Mouse (Mus musculus): ENCODE measurements around the gene Dnah7c.
A peak's percentile ranks its signal among the peaks of the same experiment; 100 is the strongest.

Gene Dnah7c

GRCm38 (mm10) chr1:46853317-46854035 lies 428.1 kb downstream of the Dnah7c start:
- DNase-seq (ENCODE audit: low spot score in 2 of 2), result peak; percentile 97 to 98

- DNase-seq (ENCODE audit: low spot score in 2 of 2), result no peak
These were observed 428.9 kb downstream of the Dnah7c start for GRCm38 (mm10) chr1:46854036-46854900.

GRCm38 (mm10) chr1:46856498-46856897 lies 431.1 kb downstream of the Dnah7c start:
- no peak for DNase-seq (ENCODE audit: low spot score in 2 of 2)
